Mouse (Mus musculus) right cerebral cortex, adult 18-20 months (tissue): ENCODE results near the gene Slc2a10.

ENCODE experiments used
- DNase-seq: peaks from one replicate; pipeline ENCODE4 v3.0.0; 2022; ENCODE audit warnings: mixed read lengths

Slc2a10 gene

DNA sequence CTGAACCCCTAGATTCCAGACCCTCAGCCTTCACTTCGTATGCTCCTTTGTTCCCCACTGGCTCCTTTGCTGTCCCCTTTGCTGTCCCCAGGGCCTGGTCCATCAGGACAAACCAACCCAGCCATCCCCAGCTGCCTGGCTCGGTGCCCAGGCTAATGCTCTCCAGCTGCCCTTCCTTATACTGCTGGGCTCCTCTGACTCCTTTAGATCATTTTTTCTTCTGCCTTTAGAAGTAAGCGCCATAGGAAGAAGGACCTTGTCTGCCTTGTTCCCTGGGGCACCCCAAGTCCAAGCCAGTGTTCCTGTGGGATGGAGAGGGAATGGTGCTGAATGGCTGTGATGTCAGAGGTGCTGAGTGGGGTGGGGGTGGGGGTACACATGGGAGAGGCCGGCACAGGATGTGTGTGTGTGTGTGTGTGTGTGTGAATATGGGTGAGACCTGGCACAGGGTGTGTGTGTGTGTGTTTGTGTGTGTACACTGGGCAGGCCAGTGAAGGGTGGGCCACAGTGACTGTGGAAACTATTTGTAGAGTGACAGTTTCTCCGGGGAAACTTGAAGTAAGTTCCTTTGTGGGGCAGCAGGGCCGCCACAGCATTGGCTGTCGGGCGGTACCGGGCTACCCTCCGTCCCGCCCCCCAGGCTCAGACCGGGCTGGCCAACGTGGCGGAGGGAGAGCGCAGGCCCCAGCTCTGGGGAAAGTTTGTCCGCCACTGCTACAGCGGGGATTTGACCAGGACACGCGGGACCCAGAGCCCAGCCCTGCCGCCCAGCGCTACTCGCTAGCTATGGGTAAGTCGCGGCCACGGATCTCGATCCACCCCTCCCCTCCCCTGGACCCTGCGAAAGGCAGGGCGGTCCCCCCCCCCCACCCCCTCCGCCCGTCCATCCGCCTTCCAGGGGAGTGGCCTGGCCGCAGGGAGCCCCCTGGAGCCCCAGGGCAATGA, at the start of gene Slc2a10:
Slc2a10 (plus strand) TSS at position 529 of the 945 bp plus-strand sequence.
- DNase-seq: no peak

DNA sequence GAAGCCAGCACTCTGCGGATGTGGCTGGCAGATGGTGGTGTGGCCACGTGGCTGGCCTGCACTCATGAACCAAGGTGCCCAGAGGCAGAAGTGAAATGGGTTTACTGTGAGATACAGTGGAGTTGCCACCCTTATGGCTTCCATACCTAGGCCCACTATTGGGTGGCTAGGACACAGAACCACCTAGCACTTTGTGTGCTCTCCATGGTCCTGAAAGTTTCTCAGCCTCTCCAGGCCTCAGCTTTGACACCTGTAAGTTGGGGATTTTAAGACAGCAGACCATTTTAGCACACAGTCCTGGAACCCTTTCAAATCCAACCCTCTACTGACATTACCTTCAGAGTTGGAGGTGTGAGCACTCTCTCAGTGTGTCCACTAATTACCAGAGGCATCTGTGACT, 46.9 kb upstream of the Slc2a10 start:
- no peak for DNase-seq

DNA sequence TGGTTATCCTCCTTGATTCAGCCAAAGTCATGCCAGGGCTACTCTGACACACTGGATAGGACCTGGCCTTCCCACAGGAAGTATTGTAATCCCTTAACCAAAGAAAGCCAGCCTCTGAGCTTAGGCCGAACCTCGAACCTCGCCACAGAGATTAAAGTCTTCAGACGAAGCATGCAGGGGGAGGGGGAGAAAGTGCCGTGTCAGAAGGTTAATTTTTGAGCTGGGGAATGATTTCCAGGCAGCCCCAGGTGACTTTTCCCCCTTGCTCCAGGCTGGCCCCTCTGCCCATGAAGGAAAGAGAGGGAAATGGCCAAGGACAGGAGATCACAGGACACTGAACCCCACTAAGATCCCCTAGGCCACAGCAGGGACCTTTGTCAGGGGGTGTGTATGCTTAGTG, 45.4 kb upstream of the Slc2a10 start:
- DNase-seq: no peak

DNA sequence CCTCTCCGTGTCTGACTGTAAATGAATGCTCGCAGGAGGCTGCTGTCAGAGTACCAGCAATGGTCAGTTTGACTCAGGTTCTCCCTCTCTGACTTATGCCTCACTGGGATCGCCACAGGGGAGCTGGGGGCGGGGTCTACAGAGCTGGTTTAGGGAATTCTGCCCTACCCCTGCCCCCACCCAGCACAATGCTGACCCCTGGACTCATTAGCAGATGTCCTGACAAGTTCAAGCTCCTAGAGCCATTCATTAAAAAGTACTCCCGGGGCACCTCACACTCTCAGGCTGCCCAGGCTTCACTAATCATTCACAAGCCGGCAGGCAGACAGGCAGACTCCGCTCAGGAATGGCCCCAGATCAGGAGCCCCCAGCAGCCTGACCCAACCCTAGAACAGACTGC, 43.9 kb upstream of the Slc2a10 start:
- no peak for DNase-seq

DNA sequence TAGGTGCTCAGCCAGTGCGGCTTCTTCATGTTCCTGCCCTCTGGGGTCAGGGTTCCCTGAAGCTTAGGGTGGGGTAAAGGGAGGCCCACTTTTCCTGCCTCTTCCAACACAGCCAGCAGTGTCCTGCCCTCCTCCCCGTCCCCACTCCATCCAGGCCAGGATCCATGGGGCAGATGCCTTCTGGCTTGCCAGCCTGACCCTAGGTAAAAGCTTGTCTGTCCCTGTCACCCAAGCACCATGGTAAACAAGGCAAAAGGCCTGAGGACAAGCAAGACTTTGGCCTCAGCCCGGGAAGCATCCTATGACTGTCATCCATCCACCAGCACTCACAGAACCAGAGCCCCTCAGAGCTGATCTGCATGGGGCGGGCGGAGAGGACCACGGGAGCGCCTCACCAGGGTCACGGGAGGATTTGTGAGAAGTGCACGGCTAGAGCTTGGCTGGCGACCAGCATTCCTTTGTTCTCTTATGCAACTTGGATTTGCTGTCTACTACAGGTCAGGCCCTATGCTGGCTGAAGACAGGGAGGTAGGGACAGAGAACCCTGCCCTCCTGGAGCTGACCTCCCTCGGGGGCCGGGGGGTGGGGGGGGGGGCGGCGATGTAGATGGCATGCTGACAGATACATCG, 35.6 kb upstream of the Slc2a10 start:
- no peak for DNase-seq

DNA sequence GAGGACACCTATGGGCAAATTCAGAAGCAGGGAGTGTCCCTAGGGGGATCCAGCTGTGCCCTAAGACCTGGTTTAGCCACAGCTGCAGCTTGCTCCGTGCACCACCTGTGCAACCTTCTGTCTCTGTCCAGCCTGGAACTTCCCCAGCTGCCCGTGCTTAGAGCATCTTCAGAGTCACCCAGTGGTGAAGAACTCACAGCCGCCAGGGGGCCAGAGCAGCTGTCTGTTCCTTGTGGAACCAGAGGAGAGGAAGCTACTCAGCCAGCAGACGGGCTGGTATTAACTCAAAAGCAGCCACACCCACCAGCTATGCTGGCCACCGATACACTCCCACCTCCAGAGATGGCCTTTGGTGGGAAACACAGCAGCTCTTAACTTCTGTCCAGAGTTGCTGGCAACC, 33.4 kb upstream of the Slc2a10 start:
- no peak for DNase-seq

DNA sequence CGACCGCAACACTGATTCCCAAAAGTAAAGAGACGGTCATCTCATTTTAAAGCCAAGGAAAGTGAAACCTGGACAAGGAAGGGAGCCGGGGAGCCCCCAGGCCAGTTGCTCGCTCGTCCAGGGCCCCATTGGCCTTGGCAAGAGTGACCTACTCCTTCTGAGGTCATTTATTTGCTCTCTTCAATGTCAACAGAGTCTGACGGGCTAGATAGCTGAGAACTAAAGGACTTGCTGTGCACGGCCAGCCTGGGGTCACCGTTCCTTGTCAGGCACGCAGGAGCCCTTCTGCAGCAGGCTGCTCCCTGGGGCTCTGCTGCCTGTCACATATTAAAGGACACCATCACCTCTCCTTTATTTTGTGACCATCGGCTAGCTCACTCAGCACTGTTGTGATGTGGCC, 31.6 kb upstream of the Slc2a10 start:
- DNase-seq: no peak

DNA sequence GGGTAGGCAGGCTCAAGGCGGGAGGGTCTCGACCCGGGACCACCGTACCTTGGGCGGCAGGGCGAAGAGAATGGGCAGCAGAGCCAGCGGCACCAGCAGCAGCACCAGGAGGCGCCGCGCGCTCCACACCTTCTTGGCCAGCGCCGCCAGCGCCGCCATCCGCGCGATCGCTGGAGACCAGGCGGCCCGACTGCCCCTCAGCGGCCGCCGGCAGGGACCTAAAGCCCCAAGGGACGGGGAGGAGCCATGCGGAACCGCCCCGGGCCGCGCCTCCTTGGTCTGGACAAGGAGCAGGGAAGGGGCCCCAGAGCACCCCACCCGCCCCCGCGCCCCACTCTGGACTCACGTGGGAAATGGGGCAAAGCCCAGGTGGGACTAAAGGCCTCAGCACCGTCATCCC, 30.6 kb upstream of the Slc2a10 start, which contains the start of gene Slc13a3:
Slc13a3 (minus strand) TSS at position 228 of the 400 bp plus-strand sequence.
- DNase-seq: no peak

DNA sequence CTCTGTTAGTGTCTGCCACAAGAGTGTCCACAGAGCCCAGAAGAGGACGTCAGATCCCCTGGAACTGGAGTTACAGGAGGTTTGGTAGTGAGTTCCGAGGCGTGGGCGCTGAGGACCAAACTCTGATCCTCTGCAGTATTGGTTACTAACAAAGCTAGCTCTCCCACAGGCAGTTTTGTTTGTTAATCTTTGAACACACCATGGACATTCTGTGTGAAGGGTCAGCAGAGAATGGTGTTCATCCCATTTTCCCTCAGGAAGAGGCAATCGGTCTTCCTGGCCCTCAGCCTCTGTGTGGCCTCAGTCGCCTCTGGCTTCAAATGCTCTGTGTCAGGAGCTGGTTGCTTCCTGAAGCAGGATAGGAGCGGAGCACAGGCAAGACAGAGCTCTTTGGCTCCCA, 28.2 kb upstream of the Slc2a10 start:
- no peak for DNase-seq

DNA sequence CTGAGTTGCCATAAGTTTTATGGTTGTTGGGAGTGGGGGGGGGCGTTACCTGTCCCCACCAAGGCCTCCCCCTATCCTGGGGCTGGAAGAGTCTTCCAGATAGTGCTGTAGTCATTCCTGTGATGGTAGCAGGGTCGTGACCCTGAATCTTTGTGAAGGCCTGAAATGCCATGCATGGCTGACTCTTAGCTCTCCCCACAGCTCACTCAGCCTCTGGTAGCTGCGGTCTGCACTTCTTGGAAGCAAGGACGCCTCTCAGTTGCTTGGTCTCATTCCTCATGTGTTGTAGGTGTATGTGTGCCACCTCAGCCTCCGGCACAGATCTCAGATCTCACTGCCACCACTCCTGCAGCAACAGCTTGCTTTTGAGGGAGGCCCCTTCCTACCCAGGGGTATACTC, 27.7 kb upstream of the Slc2a10 start:
- DNase-seq: no peak

DNA sequence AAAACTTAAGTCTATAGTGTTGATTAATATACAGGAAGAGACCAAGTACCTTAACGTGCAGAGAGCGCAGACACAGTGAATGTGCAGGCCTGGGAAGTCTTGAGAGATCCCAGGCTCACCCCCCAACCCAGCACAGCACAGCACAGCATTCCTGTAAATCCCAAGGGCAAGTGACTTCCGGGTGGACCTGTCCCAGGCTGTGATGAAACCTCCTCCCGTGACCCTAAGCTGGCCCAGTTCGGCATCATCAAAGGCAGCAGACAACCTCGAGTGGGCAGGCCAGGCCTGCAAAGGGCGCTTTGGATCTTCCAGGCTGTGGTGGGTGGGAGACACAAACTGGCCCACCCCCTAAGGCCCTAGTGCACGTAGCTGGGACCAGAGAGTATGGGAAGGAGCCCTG, 21.6 kb upstream of the Slc2a10 start:
- DNase-seq: no peak

DNA sequence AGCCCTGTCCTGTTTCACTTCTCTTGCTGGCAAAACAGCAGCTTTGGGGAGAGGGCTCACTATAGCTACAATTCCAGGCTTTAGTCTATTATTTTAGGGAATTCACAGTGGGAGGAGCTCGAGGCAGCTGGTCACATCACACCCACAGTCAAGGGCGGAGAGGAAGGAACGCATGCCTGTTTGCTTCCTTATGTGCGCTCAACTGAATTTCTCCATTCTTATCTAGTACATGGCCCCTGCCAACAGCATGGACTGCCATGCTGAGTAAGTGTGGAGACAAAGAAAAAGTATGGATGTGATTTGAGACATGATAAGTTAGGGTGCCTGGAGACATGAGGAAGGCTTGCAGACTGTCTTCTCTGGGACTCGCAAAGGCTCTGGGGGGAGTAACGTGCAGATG, 19.4 kb upstream of the Slc2a10 start:
- DNase-seq: no peak

DNA sequence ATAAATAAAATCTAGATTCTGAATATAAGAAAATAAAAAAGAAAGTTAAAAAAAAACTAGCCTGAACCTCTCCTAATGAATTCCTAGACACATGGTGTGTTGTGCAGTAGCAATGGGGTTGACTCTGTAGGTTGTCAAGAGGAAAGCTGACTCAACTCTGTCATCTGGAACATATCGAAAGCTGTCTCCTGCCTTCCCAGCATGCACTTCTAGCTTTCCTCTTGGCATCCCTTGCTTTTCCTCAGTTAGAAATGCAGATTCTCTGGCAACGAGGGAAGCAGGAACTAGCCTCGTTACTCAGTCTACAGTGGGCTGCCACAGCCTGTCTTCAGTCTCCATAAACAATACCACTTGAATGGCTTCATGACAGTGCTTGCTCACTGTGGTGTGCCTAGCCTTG, 17.8 kb upstream of the Slc2a10 start:
- DNase-seq: no peak

DNA sequence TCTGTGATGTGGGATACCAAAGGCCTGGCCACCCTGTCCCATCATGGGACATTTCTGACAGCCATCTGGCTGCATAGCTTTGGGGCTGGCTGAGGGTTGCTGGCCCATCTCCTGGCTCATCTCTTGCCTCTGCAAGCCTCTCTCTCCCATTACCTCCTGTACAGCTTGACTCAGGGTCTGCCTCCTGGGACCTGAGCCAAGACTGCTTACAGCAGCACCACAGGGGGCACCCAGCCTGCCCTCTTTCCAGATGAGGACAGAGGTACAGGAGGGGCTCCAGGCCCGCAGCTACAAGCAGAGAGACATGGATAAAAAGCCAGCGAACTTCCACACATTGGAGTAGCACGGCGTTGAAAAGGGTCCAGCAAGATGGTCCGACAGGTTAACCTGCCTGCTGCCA, 17.2 kb upstream of the Slc2a10 start:
- no peak for DNase-seq

DNA sequence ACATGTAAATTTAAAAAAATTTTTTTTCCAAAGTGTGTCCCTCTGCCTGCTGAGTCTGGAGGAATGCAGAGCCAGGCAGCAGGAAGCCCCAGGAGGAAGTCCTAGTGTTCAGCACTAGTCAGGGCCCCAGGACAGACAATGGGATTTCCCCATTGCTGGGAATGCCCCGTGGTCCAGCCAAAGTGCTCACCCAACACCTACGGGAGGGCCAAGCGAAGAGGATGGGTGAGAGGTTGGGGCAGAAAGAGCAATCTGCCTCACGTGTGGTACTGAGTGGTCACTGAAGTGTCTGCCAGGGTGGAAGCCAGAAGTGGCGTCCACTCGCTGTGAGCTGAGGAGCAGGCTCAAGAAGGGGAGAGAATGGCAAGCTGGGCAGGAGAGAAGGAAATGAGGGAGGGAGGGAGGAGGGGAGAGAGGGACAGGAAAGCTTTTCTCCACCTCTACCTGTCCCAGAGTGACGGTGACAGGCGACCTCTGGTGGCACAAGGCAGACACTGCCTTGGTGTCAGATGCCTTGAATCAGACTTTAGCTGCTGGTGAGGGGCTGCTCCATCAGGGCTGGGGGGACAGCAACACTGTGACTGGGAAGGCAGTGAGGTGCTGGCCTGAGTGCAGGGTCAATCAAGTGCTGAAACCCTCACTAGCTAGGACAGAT, 16.6 kb upstream of the Slc2a10 start:
- peak; percentile 59 for DNase-seq

DNA sequence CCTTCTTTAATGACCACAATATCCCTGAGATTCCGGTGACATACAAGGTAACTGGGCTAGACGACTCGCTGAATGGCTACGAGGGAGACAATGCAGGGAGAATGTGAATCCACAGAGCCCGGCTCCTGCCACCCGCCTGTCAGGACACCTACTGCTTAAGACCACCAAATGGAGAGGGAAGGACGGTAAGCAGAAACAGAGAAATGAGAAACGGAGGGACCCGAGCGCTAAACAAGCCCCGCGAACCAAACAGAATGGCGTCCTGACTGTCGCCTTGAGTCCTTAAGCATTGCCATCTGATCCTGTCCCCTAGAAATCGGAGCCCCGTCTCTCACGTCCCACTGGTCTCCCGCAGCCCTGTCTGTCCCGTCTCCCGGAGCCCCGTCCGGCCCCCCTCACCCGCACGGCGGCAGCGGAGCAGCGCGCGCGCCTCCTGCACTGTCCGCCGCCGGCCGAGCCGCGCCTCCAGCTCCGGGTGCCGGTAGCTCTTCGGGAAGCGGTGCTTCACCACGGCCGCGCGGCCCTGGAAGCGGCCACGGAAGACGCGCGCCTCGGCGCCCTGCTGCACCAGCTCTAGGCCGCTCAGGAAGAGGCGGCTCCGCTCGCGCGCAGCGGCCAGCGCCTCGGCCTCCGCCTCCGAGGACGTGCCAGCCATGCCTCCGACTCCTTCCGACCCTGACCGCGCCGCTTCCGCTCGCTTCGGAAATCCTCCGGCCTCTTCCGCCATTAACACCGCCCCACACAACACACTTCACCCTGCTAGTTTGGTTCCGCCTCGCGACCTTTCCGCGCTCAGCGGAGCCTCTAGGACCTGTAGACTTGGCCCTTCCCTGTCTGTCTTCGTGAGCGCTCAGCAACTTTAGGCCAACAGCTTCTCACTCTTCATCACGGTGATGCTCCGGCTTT, 10.7 kb upstream of the Slc2a10 start, which contains the start of gene Trp53rka:
Trp53rka (minus strand) TSS at position 677 of the 906 bp plus-strand sequence.
- peak; percentile 86 for DNase-seq

DNA sequence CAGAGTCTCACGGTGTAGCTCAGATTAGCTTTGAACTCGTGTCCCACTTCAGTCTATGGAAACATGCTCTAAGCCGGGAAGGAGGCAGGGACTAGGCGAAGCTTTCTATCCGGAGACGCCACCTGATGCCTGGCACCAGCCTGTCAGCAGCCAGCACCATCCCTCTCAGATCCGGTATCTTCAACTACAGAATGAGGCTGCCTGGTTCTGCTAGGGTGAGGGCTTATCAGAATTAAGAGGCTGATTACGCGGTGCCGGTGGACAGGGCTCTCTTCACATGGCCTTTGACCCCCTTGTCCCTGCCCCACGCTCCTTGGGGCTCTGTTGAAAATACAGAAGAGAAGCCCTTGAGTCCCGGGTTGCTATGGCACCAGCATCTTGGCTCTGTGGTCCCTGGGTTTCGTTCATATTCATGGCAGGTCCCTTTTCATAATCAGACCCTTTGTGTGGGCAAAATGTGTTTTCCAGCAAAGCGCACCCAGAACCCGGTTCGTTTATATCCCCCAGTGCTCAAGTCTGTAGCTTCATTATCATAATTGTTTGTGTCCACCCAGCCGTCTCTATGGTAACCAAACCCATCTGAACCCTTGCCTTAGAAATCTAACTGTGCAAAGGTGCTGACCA, 9.9 kb upstream of the Slc2a10 start:
- DNase-seq: peak; percentile 52

DNA sequence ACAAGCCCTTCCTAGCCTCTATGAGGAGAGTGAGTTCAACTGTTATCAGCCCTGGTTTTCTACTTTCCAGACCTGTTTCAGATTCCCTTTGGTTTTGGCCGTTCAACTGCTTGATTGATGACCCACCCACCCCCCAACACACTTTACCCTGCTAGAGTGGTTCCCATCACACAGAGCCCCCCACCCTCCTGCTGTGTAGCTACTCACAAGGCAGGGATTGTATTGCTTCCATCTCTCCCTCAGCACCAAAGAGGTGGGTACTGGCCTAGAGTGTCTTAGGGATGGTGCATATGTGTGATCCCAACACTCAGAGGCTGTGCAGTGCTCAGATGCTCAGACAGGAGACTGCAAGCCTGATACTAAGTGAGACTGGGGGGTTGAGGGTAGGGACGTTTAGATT, 9.1 kb upstream of the Slc2a10 start:
- no peak for DNase-seq

DNA sequence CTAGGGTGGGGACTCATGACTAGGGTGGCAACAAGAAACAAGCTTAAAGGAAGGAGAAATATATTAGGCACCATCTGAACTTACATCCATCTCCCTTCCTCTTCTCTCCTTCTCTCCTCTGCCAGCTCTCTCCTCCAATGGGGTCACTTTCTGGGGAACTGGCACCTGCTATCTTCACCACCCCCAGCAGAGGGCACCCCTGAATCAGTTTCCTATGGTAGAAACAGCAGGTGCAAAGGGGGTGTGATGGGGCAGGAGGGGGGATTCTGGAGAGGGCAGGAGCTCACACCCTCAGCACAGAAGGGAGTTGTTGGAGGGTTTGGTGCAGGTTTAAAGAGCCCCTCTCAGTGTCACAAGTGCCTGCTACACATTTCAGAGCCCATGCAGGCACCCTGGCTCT, 7.3 kb upstream of the Slc2a10 start:
- peak; percentile 48 for DNase-seq

DNA sequence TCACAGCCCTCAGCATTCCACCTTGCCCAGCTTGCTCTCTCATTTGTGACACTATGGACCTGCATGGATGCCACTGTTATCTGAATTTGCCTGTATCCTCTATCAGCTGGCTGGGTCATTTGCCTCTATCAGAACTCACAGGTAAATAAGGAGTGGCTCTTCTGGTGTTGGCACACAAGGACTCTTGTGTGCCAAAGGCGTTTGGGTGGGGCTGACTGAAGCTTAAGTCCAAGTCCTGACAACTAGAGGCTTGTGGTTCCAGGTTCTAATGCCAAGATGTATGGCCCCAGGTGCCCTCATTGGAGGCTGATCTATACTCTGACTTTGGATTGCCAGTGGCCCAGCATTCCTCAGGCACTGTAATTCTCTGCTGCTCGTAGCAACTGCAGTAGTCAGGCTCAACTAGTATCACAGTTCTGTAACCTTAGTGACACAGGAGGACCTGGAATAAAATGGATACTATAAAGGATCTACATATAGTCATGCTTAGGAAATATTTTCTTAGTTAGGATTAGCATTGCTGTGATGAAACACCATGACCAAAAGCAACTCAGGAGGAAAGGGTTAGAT, 5.8 kb upstream of the Slc2a10 start:
- DNase-seq: no peak

DNA sequence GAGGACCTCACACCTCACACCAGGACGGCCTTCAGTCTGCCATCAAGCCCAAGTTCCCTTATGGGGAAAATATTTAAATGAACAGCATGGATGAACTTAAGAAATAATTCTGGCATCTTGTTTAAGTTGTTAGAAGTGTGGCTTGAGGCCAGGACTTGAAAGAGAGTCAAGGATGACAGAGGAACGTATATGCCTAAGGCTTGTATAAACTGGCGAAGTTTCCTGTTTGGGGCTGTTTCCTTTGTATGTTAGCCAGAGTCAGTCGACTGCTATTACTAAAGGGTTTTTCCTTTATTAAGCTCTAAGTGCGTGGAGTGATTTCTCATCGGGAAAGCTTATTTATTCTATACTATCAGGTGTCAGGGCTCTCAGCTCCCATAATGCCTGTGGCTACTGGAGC, 4.8 kb upstream of the Slc2a10 start:
- DNase-seq: no peak

DNA sequence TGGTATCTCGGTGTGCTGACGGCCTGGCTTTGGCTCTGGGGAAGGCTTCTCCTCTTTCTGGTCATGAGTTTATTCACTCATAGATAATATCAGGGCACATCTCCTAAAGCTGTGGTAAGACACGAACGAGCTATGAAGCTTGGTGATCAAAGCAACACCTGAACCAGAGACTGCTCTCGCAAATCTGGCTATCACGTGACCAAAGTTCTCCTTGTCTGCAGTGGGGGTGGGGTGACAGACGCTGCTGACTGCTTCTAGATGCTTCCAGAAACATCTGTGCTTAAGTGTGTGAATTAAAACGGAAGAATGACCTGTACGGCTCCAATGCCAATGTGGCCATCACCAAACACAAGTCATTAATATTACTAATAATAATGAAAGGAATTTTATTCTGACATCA, 6.1 kb downstream of the Slc2a10 start:
- DNase-seq: no peak
